Mouse (Mus musculus): ENCODE measurements at regions not wholly inside any gene's neighbourhood (a gene's known extent, or its start where the extent isn't known, plus 50 kb on each side); places are given as distances from the start of the nearest gene placed in this dataset.

GRCm38 (mm10) chr12:110081831-110082615 lies 196.8 kb upstream of the Dio3 start:
- no peaks in the 10 kb centered on the region for H3K4me1 ChIP-seq
- no peak overlapping the region for H3K4me3 ChIP-seq
- no peak for ATAC-seq
- no peaks in the 10 kb centered on the region for H3K27me3 ChIP-seq
- WGBS, result 96% methylated on average over 3 of the region's 3 CpGs
- H3K36me3 ChIP-seq (ENCODE audit: poor library complexity, severe bottlenecking), result no peaks in the 10 kb centered on the region
- H3K9ac ChIP-seq, result no peak overlapping the region
- H3K9me3 ChIP-seq (replicated peaks), result no peaks in the 10 kb centered on the region
- H3K4me2 ChIP-seq, result no peak overlapping the region
- H3K27ac ChIP-seq, result no peak overlapping the region

DNA sequence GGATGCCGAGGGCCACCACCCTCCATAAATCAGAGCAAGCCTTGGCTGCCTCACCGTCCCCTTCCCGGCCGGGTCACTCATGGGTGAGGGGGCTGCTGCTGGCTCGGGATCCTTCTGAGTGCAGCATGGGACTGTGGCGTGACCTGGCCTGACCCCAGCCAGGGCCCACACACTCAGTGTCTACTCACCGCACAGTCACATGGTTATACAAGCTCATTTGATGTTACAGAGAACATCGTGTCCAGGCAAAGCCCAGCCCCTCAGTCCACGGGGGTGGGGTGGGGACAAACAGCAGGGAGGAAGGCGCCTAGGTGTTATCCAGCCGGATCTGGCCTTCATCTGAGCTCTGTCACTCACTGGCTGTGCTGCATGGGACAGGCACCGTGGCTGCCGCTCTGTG lies 195.9 kb upstream of the Dio3 start:
- Histone ChIP-seq H3K36me3 (ENCODE audit: poor library complexity, severe bottlenecking) (no peaks in the 10 kb centered on the region), H3K4me3 (no peak overlapping the region), H3K9me3 (replicated peaks) (no peaks in the 10 kb centered on the region), H3K4me1 (no peaks in the 10 kb centered on the region), H3K9ac (no peak overlapping the region), H3K27me3 (no peaks in the 10 kb centered on the region), H3K27ac (no peak overlapping the region), H3K4me2 (no peak overlapping the region)
- ATAC-seq, result no peak
- 70% methylated on average over 13 of the region's 13 CpGs for WGBS

- no peak overlapping the region for H3K4me2 ChIP-seq
- H3K27me3 ChIP-seq, result no peaks in the 10 kb centered on the region
- H3K27ac ChIP-seq, result no peak overlapping the region
- H3K36me3 ChIP-seq (ENCODE audit: poor library complexity, severe bottlenecking), result no peaks in the 10 kb centered on the region
- H3K4me1 ChIP-seq, result no peaks in the 10 kb centered on the region
- no peak overlapping the region for H3K4me3 ChIP-seq
- H3K9me3 ChIP-seq (replicated peaks), result no peaks in the 10 kb centered on the region
- WGBS, result 74% methylated on average over 5 of the region's 5 CpGs
- H3K9ac ChIP-seq, result no peak overlapping the region
- ATAC-seq, result no peak
Observed at GRCm38 (mm10) chr12:110083471-110083870, 195.4 kb upstream of the Dio3 start.

- no peaks in the 10 kb centered on the region for H3K27me3 ChIP-seq
- no peak overlapping the region for H3K27ac ChIP-seq
- no peaks in the 10 kb centered on the region for H3K36me3 ChIP-seq (ENCODE audit: poor library complexity, severe bottlenecking)
- no peak overlapping the region for H3K9ac ChIP-seq
- H3K4me2 ChIP-seq, result no peak overlapping the region
- no peaks in the 10 kb centered on the region for H3K4me1 ChIP-seq
- no peak overlapping the region for H3K4me3 ChIP-seq
- 81% methylated on average over 2 of the region's 2 CpGs for WGBS
- no peak for ATAC-seq
- H3K9me3 ChIP-seq (replicated peaks), result no peaks in the 10 kb centered on the region
Observed at GRCm38 (mm10) chr12:110086921-110087320, 191.9 kb upstream of the Dio3 start.

GRCm38 (mm10) chr12:110087812-110088211 lies 191.1 kb upstream of the Dio3 start:
- no peak for ATAC-seq
- Histone ChIP-seq H3K36me3 (ENCODE audit: poor library complexity, severe bottlenecking) (no peaks in the 10 kb centered on the region), H3K9me3 (replicated peaks) (no peaks in the 10 kb centered on the region), H3K4me2 (no peak overlapping the region), H3K4me1 (peaks cover 3% of the 10 kb centered on the region; the same call in 1 of the 2 replicates), H3K4me3 (no peak overlapping the region), H3K27me3 (no peaks in the 10 kb centered on the region), H3K27ac (no peak overlapping the region), H3K9ac (no peak overlapping the region)

- H3K9me3 ChIP-seq (replicated peaks), result no peaks in the 10 kb centered on the region
- WGBS, result 86% methylated on average over 7 of the region's 7 CpGs
- no peak overlapping the region for H3K9ac ChIP-seq
Observed at GRCm38 (mm10) chr12:110102186-110102585, 176.7 kb upstream of the Dio3 start.

GRCm38 (mm10) chr12:110112051-110112722 lies 166.7 kb upstream of the Dio3 start:
- ATAC-seq, result no peak
- Histone ChIP-seq H3K9me3 (replicated peaks) (no peaks in the 10 kb centered on the region), H3K27ac (no peak overlapping the region), H3K4me2 (no peak overlapping the region), H3K4me3 (no peak overlapping the region), H3K27me3 (no peaks in the 10 kb centered on the region), H3K4me1 (peaks cover 4% of the 10 kb centered on the region; the same call in 1 of the 2 replicates), H3K9ac (no peak overlapping the region), H3K36me3 (ENCODE audit: poor library complexity, severe bottlenecking) (no peaks in the 10 kb centered on the region)
- 83% methylated on average over 11 of the region's 11 CpGs for WGBS

More at GRCm38 (mm10) chr12:110102186-110102585, 176.7 kb upstream of the Dio3 start:
- no peak overlapping the region for H3K4me2 ChIP-seq
- no peaks in the 10 kb centered on the region for H3K4me1 ChIP-seq
- no peak for ATAC-seq
- no peaks in the 10 kb centered on the region for H3K27me3 ChIP-seq
- no peak overlapping the region for H3K27ac ChIP-seq
- H3K4me3 ChIP-seq, result no peak overlapping the region
- H3K36me3 ChIP-seq (ENCODE audit: poor library complexity, severe bottlenecking), result no peaks in the 10 kb centered on the region

- no peak overlapping the region for H3K27ac ChIP-seq
- H3K9ac ChIP-seq, result no peak overlapping the region
- peaks cover 4% of the 10 kb centered on the region; the same call in 1 of the 2 replicates for H3K4me1 ChIP-seq
- H3K4me2 ChIP-seq, result no peak overlapping the region
- no peaks in the 10 kb centered on the region for H3K9me3 ChIP-seq (replicated peaks)
- no peak overlapping the region for H3K4me3 ChIP-seq
- 84% methylated on average over 7 of the region's 7 CpGs for WGBS
- H3K36me3 ChIP-seq (ENCODE audit: poor library complexity, severe bottlenecking), result no peaks in the 10 kb centered on the region
- no peak for ATAC-seq
- no peaks in the 10 kb centered on the region for H3K27me3 ChIP-seq
Observed at GRCm38 (mm10) chr12:110112723-110113105, 166.2 kb upstream of the Dio3 start.

DNA sequence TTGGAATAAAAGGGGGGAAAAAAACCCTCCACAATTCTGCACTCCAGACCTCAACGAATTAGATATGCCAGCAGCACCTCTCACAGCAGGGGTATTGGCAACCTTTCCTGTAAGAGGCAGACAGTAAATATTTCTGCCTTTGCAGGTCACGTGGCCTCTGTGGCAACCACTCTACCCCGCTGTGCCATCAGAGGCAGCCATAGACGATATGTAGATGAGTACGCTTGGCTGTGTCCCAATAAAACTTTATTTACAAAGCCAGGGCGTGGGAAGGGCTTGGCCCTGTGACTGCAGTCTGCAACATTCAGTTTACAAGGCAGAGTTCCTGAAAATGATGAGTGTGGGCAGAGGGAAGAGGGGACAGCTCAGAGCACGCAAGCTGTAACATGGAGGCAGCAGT lies 158.7 kb upstream of the Dio3 start:
- Histone ChIP-seq H3K9ac (no peak overlapping the region), H3K36me3 (ENCODE audit: poor library complexity, severe bottlenecking) (no peaks in the 10 kb centered on the region), H3K4me1 (peaks cover 4% of the 10 kb centered on the region; the same call in 1 of the 2 replicates), H3K9me3 (replicated peaks) (no peaks in the 10 kb centered on the region), H3K27me3 (no peaks in the 10 kb centered on the region), H3K4me2 (no peak overlapping the region), H3K27ac (no peak overlapping the region), H3K4me3 (no peak overlapping the region)
- 65% methylated on average over 7 of the region's 7 CpGs for WGBS
- ATAC-seq, result no peak

DNA sequence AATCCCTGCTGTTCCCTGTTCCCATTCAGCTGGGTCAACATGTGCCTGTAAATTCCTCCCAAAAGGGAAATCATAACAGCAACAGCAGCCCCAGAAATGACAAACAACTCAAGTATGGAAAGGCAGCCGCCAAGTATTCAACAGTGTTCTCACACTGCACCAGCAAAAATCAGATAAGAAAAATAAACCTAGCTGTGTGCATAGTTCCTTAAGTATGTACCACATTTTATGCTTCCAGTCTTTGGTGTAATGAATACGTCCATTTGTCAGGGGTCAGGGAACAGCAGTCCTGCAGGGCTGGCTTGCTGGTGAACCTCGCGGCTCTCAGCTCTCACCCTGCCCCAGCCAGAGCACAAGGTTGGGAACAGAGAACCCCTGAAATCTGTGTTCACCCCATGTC lies 155.9 kb upstream of the Dio3 start:
- H3K27ac ChIP-seq, result no peak overlapping the region
- no peaks in the 10 kb centered on the region for H3K9me3 ChIP-seq (replicated peaks)
- H3K4me2 ChIP-seq, result no peak overlapping the region
- no peak overlapping the region for H3K9ac ChIP-seq
- H3K36me3 ChIP-seq (ENCODE audit: poor library complexity, severe bottlenecking), result no peaks in the 10 kb centered on the region
- no peak overlapping the region for H3K4me3 ChIP-seq
- 90% methylated on average over 4 of the region's 4 CpGs for WGBS
- peaks cover 14% of the 10 kb centered on the region for H3K4me1 ChIP-seq
- no peaks in the 10 kb centered on the region for H3K27me3 ChIP-seq
- no peak for ATAC-seq

DNA sequence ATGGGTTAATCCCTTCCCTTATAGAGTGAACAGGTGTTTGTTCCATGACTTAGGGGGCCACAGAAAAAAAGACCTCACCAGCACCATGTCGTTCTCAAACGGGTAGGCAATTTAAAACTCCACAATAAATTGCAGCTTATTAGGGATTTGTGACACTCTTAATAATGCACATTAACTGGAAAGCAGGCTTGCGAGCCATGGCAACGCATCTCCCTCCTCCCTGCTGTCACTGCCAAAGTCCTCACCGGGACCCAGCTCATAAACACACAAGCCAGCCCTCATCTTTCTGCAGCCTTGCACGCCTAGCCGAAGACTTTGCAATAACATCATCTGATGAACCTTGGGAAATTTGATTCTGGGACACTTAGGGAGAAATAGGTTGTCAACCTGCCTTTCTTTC lies 152.3 kb upstream of the Dio3 start:
- 30% methylated on average over 7 of the region's 7 CpGs for WGBS
- H3K36me3 ChIP-seq (ENCODE audit: poor library complexity, severe bottlenecking), result no peaks in the 10 kb centered on the region
- H3K4me2 ChIP-seq, result no peak overlapping the region
- peaks cover 10% of the 10 kb centered on the region for H3K4me1 ChIP-seq
- H3K27ac ChIP-seq, result no peak overlapping the region
- H3K9ac ChIP-seq, result no peak overlapping the region
- H3K4me3 ChIP-seq, result no peak overlapping the region
- H3K27me3 ChIP-seq, result no peaks in the 10 kb centered on the region
- no peaks in the 10 kb centered on the region for H3K9me3 ChIP-seq (replicated peaks)
- ATAC-seq, result no peak

GRCm38 (mm10) chr12:110145379-110145778 lies 133.5 kb upstream of the Dio3 start:
- no peak overlapping the region for H3K9ac ChIP-seq
- no peak overlapping the region for H3K4me3 ChIP-seq
- WGBS, result 67% methylated on average over 5 of the region's 5 CpGs
- no peak overlapping the region for H3K27ac ChIP-seq
- H3K4me1 ChIP-seq, result no peaks in the 10 kb centered on the region
- no peak overlapping the region for H3K4me2 ChIP-seq
- no peaks in the 10 kb centered on the region for H3K36me3 ChIP-seq (ENCODE audit: poor library complexity, severe bottlenecking)
- no peak for ATAC-seq
- 0 out of 2 replicates have a peak, but pooled peaks cover 5% of the 10 kb centered on the region for H3K9me3 ChIP-seq (replicated peaks)
- H3K27me3 ChIP-seq, result no peaks in the 10 kb centered on the region

All from forebrain, embryonic 13.5 days (tissue).